Mouse (Mus musculus) kidney, adult 2 months (tissue): Measurements from ENCODE around the gene Traf7. TPM values are rescaled to one million over a fixed set of nuclear protein-coding genes. Genes with fewer than 3 reads are reported as not detected.

Source experiments
- DNase-seq: peaks from one replicate; pipeline ENCODE4 v3.0.0; 2021
- H3K27ac ChIP-seq: fragments of 200-500 bp; 2 replicates; pipeline ENCODE4 v1.5.1; 2012; ENCODE audit warnings: low read depth, low read length, control low read depth, inconsistent platforms; ENCODE audit not compliant: insufficient read depth
- H3K27me3 ChIP-seq: fragments of 200-500 bp; replicated peaks from 2 replicates; pipeline ENCODE4 v1.6.1; 2012; ENCODE audit warnings: mild to moderate bottlenecking, moderate library complexity, low read length, inconsistent platforms; ENCODE audit not compliant: control insufficient read depth, insufficient read depth
- H3K36me3 ChIP-seq: fragments of 200-500 bp; 2 replicates; pipeline ENCODE4 v1.6.1; 2012; ENCODE audit warnings: mild to moderate bottlenecking, moderate library complexity, low read length, inconsistent platforms; ENCODE audit not compliant: control insufficient read depth, insufficient read depth
- H3K4me1 ChIP-seq: fragments of 200-500 bp; 2 replicates; pipeline ENCODE4 v1.6.1; 2011; ENCODE audit warnings: low read length; ENCODE audit not compliant: control insufficient read depth, insufficient read depth
- H3K4me3 ChIP-seq: fragments of 200-500 bp; 2 replicates; pipeline ENCODE4 v1.5.1; 2011; ENCODE audit warnings: mild to moderate bottlenecking, low read depth, low read length, control low read depth; ENCODE audit not compliant: insufficient read depth
- CTCF ChIP-seq: fragments of 200-500 bp; conservative IDR thresholded peaks from 2 replicates; pipeline ENCODE4 v1.5.1; 2011; ENCODE audit warnings: low read depth, mild to moderate bottlenecking, control low read depth, low read length, moderate library complexity, mixed read lengths; ENCODE audit not compliant: insufficient read depth, insufficient read length
- POLR2A ChIP-seq: fragments of 200-500 bp; IDR thresholded peaks from one replicate; pipeline ENCODE4 v1.6.1; 2011; ENCODE audit warnings: low read depth, low read length, control low read depth
- WGBS: fragments of 180-500 bp; shearing (Covaris S2); methylation state at CpG from one replicate; pipeline ENCODE4 v1.1.7; 2018; 5-methylcytosine and 5-hydroxymethylcytosine counted together
- polyA plus RNA-seq: library from polyadenylated mRNA; depleted of rRNA; stranded (reverse); fragments of >200 nt; gene quantifications from 2 replicates; pipeline ENCODE4 v1.2.3, GENCODE M21; 2012

Traf7 gene
- polyA plus RNA-seq, 1 experiment, result 108 TPM

GRCm38 (mm10) chr17:24532045-24532444 lies 4.3 kb upstream of the Traf7 start:
- DNase-seq, result no peak
- peaks cover 7% of the 10 kb centered on the region for H3K4me1 ChIP-seq

GRCm38 (mm10) chr17:24531064-24531463 lies 3.3 kb upstream of the Traf7 start:
- H3K27me3 ChIP-seq, result no peaks in the 10 kb centered on the region
- no peak overlapping the region for H3K27ac ChIP-seq
- 75% methylated on average over 3 of the region's 3 CpGs for WGBS
- H3K4me1 ChIP-seq, result peaks cover 12% of the 10 kb centered on the region
- DNase-seq, result no peak
- H3K4me3 ChIP-seq, result no peak overlapping the region
- no peaks in the 10 kb centered on the region for H3K36me3 ChIP-seq
- TF ChIP-seq CTCF (no peak), POLR2A (no peak)

More at GRCm38 (mm10) chr17:24532045-24532444, 4.3 kb upstream of the Traf7 start:
- 87% methylated on average over 7 of the region's 7 CpGs for WGBS
- no peak for TF ChIP-seq POLR2A
- TF ChIP-seq CTCF, result no peak
- Histone ChIP-seq H3K4me3 (no peak overlapping the region), H3K36me3 (no peaks in the 10 kb centered on the region), H3K27me3 (no peaks in the 10 kb centered on the region), H3K27ac (no peak overlapping the region)

GRCm38 (mm10) chr17:24530361-24531050 lies 2.8 kb upstream of the Traf7 start:
- no peak for TF ChIP-seq POLR2A
- TF ChIP-seq CTCF, result 0 out of 2 replicates have a peak, but pooled peaks have one; percentile 15
- 71% methylated on average over 8 of the region's 8 CpGs for WGBS
- Histone ChIP-seq H3K36me3 (no peaks in the 10 kb centered on the region), H3K27me3 (no peaks in the 10 kb centered on the region), H3K4me1 (peaks cover 12% of the 10 kb centered on the region), H3K4me3 (no peak overlapping the region), H3K27ac (no peak overlapping the region)
- DNase-seq, result no peak

GRCm38 (mm10) chr17:24529883-24530282 lies 2.1 kb upstream of the Traf7 start:
- DNase-seq, result no peak
- H3K4me3 ChIP-seq, result no peak overlapping the region
- 41% methylated on average over 5 of the region's 5 CpGs for WGBS
- no peak overlapping the region for H3K27ac ChIP-seq
- H3K4me1 ChIP-seq, result peaks cover 12% of the 10 kb centered on the region
- no peak for TF ChIP-seq POLR2A
- TF ChIP-seq CTCF, result no peak
- H3K27me3 ChIP-seq, result no peaks in the 10 kb centered on the region
- no peaks in the 10 kb centered on the region for H3K36me3 ChIP-seq

GRCm38 (mm10) chr17:24529007-24529451 lies 1.3 kb upstream of the Traf7 start:
- H3K27me3 ChIP-seq, result no peaks in the 10 kb centered on the region
- H3K27ac ChIP-seq, result no peak overlapping the region
- H3K4me3 ChIP-seq, result peak overlapping the region; percentile 23; the same call in 1 of the 2 replicates
- peak; percentile 66 for DNase-seq
- 5% methylated on average over 4 of the region's 4 CpGs for WGBS
- TF ChIP-seq CTCF, result peak; percentile 85
- no peak for TF ChIP-seq POLR2A
- peaks cover 12% of the 10 kb centered on the region for H3K4me1 ChIP-seq
- H3K36me3 ChIP-seq, result no peaks in the 10 kb centered on the region

- H3K27ac ChIP-seq, result 0 out of 2 replicates have a peak overlapping the region, but pooled peaks have one; percentile 58
- H3K4me1 ChIP-seq, result peaks cover 12% of the 10 kb centered on the region
- H3K27me3 ChIP-seq, result no peaks in the 10 kb centered on the region
- TF ChIP-seq CTCF (no peak), POLR2A (no peak)
- no peak for DNase-seq
- no peaks in the 10 kb centered on the region for H3K36me3 ChIP-seq
- peak overlapping the region; percentile 61 for H3K4me3 ChIP-seq
- WGBS, result 2% methylated on average over 8 of the region's 8 CpGs
Observed at GRCm38 (mm10) chr17:24528560-24528918, 801 bp upstream of the Traf7 start.

- peaks cover 12% of the 10 kb centered on the region for H3K4me1 ChIP-seq
- peak overlapping the region; percentile 78 for H3K4me3 ChIP-seq
- H3K36me3 ChIP-seq, result no peaks in the 10 kb centered on the region
- no peaks in the 10 kb centered on the region for H3K27me3 ChIP-seq
- no peak overlapping the region for H3K27ac ChIP-seq
- peak; percentile 15 for DNase-seq
- TF ChIP-seq CTCF, result no peak
- no peak for TF ChIP-seq POLR2A
- WGBS, result under 1% methylated on average over 18 of the region's 19 CpGs
Observed at GRCm38 (mm10) chr17:24527315-24527714, 423 bp downstream of the Traf7 start.
